Mouse (Mus musculus): ENCODE measurements around the gene Adamts17. TPM values are rescaled to one million over a fixed set of nuclear protein-coding genes. Genes with fewer than 3 reads are reported as not detected.

The Adamts17 gene
- polyA plus RNA-seq, 1 experiment from 2014 or later = 3.7 TPM

GRCm38 (mm10) chr7:67072015-67072685 is 232.6 kb downstream of the Adamts17 start:
- H3K9me3 ChIP-seq (replicated peaks) = no peaks in the 10 kb centered on the region
- H3K4me1 ChIP-seq (replicated peaks) = peaks cover 19% of the 10 kb centered on the region
- H3K4me2 ChIP-seq = no peak overlapping the region
- no peaks in the 10 kb centered on the region for H3K36me3 ChIP-seq
- WGBS = 54% methylated on average over 10 of the region's 10 CpGs
- 0 out of 2 replicates have a peak, but pooled peaks have one; percentile 29 for ATAC-seq (ENCODE audit: insufficient number of reproducible peaks, low FRiP score)
- no peak overlapping the region for H3K4me3 ChIP-seq
- H3K9ac ChIP-seq = no peak overlapping the region
- H3K27ac ChIP-seq (ENCODE audit: poor library complexity, severe bottlenecking) = peak overlapping the region; percentile 56
- H3K27me3 ChIP-seq (replicated peaks) = no peaks in the 10 kb centered on the region

GRCm38 (mm10) chr7:67082751-67083150 is 243.2 kb downstream of the Adamts17 start:
- Histone ChIP-seq H3K27me3 (replicated peaks) (no peaks in the 10 kb centered on the region), H3K4me3 (no peak overlapping the region), H3K27ac (ENCODE audit: poor library complexity, severe bottlenecking) (no peak overlapping the region), H3K4me2 (no peak overlapping the region), H3K36me3 (no peaks in the 10 kb centered on the region), H3K9ac (no peak overlapping the region), H3K9me3 (replicated peaks) (no peaks in the 10 kb centered on the region; the same call in 1 of the 2 replicates), H3K4me1 (replicated peaks) (no peaks in the 10 kb centered on the region)
- WGBS = 88% methylated on average over 10 of the region's 10 CpGs
- no peak for ATAC-seq (ENCODE audit: insufficient number of reproducible peaks, low FRiP score)

- no peak overlapping the region for H3K4me3 ChIP-seq
- no peaks in the 10 kb centered on the region for H3K27me3 ChIP-seq (replicated peaks)
- no peak overlapping the region for H3K4me2 ChIP-seq
- no peak overlapping the region for H3K27ac ChIP-seq (ENCODE audit: poor library complexity, severe bottlenecking)
- ATAC-seq (ENCODE audit: insufficient number of reproducible peaks, low FRiP score) = no peak
- WGBS = 61% methylated on average over 6 of the region's 6 CpGs
- H3K4me1 ChIP-seq (replicated peaks) = no peaks in the 10 kb centered on the region
- no peaks in the 10 kb centered on the region; the same call in 1 of the 2 replicates for H3K9me3 ChIP-seq (replicated peaks)
- no peak overlapping the region for H3K9ac ChIP-seq
- no peaks in the 10 kb centered on the region for H3K36me3 ChIP-seq
These were observed 248.2 kb downstream of the Adamts17 start for GRCm38 (mm10) chr7:67087759-67088158.

DNA sequence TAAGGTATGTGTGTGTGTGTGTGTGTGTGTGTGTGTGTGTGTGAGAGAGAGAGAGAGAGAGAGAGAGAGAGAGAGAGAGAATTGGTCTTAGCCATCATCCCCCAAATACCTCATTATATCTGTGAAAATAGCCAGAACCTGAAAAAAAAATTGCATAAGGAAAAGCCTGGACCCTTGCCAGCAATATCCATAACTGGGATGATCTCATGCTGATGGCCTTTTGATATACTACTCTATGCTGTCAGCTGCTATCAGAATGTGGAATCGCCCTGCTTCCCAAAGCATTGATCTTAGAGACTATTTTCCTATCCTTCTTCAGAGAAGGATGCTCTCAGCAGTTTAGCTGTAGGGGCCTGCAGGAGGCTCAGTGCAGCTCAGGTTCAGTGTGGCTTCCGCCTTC is 257.6 kb downstream of the Adamts17 start:
- no peaks in the 10 kb centered on the region for H3K9me3 ChIP-seq (replicated peaks)
- no peak overlapping the region for H3K27ac ChIP-seq (ENCODE audit: poor library complexity, severe bottlenecking)
- H3K36me3 ChIP-seq = no peaks in the 10 kb centered on the region
- no peak overlapping the region for H3K4me3 ChIP-seq
- H3K4me2 ChIP-seq = no peak overlapping the region
- ATAC-seq (ENCODE audit: insufficient number of reproducible peaks, low FRiP score) = no peak
- H3K27me3 ChIP-seq (replicated peaks) = no peaks in the 10 kb centered on the region
- 78% methylated on average over 2 of the region's 2 CpGs for WGBS
- H3K4me1 ChIP-seq (replicated peaks) = 0 out of 2 replicates have a peak, but pooled peaks cover 4% of the 10 kb centered on the region
- H3K9ac ChIP-seq = no peak overlapping the region

GRCm38 (mm10) chr7:67101418-67101973 is 262.0 kb downstream of the Adamts17 start:
- H3K9ac ChIP-seq = no peak overlapping the region
- no peak for ATAC-seq (ENCODE audit: insufficient number of reproducible peaks, low FRiP score)
- H3K4me2 ChIP-seq = no peak overlapping the region
- no peaks in the 10 kb centered on the region for H3K9me3 ChIP-seq (replicated peaks)
- no peaks in the 10 kb centered on the region for H3K36me3 ChIP-seq
- no peak overlapping the region for H3K4me3 ChIP-seq
- 0 out of 2 replicates have a peak, but pooled peaks cover 6% of the 10 kb centered on the region for H3K4me1 ChIP-seq (replicated peaks)
- H3K27me3 ChIP-seq (replicated peaks) = no peaks in the 10 kb centered on the region
- H3K27ac ChIP-seq (ENCODE audit: poor library complexity, severe bottlenecking) = no peak overlapping the region
- WGBS = 79% methylated on average over 3 of the region's 3 CpGs

DNA sequence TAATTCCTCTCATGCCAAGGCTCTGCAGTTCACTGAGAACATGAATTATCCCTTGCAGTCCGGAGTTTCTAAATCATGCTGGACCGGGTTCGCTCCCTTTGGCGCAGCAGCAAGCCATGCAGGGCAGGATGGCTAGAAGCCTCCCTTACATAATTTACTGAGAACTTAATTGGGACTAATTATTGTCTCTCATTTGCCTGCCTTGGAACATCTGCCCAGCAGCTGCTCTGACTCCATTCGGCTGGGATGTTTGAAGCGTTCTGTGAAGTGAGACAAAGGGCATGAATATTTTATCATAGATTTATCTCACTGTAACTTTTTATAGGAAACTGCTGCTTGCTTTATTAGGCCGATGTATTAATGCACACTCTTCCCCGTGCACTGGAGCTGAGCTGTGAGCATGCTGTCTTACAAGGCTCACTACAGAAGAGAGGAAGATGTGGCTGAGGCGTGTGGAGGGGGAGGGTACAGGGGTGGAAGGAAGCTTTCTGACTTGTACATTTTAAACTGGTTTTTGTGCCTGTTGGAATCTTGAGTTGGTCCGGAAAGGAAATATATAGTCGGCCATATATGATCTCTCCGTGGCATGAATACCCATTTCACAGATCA is 271.1 kb downstream of the Adamts17 start:
- H3K36me3 ChIP-seq = no peaks in the 10 kb centered on the region
- no peak overlapping the region for H3K9ac ChIP-seq
- no peak overlapping the region for H3K27ac ChIP-seq (ENCODE audit: poor library complexity, severe bottlenecking)
- no peak overlapping the region for H3K4me3 ChIP-seq
- no peak for ATAC-seq (ENCODE audit: insufficient number of reproducible peaks, low FRiP score)
- H3K9me3 ChIP-seq (replicated peaks) = no peaks in the 10 kb centered on the region
- WGBS = 86% methylated on average over 12 of the region's 12 CpGs
- no peak overlapping the region for H3K4me2 ChIP-seq
- no peaks in the 10 kb centered on the region for H3K27me3 ChIP-seq (replicated peaks)
- peaks cover 8% of the 10 kb centered on the region; the same call in 1 of the 2 replicates for H3K4me1 ChIP-seq (replicated peaks)

DNA sequence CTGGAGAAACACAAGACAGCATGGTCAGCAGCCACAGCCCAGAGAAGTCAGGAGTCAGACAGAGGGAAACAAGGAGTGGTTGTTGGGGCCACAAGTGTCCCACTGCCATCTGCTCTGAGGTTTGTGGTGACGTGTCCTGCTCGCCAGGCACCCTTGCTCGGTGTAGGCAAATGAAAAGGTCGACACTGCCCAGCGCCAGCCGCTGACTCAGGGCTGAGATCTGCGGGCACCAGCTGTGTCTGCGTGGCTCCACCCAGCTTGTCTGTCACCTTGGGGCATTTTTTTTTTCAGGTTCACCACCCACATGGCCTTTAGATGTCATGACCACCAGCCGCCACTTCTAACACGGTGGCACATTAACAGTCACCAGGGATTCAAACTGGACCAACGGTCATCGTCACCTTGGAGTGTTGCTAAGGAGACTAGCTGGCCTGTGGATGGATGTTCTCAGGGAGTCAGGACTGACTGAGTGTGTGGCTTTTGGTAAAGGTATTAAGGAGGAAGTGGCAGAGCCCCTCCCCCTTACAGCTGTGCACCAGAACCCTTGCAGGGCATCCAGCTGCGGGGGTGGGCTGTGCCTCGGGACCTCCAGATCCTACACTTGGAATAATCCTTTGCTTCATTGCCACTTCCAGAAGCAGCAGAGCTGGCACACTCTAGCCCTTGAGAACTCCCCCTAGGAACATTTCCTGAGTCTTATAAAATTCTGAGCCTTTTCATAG is 273.1 kb downstream of the Adamts17 start:
- Histone ChIP-seq H3K27me3 (replicated peaks) (no peaks in the 10 kb centered on the region), H3K36me3 (no peaks in the 10 kb centered on the region), H3K9me3 (replicated peaks) (no peaks in the 10 kb centered on the region), H3K27ac (ENCODE audit: poor library complexity, severe bottlenecking) (no peak overlapping the region), H3K4me1 (replicated peaks) (peaks cover 15% of the 10 kb centered on the region), H3K4me3 (no peak overlapping the region), H3K4me2 (no peak overlapping the region), H3K9ac (no peak overlapping the region)
- ATAC-seq (ENCODE audit: insufficient number of reproducible peaks, low FRiP score) = no peak
- 58% methylated on average over 14 of the region's 14 CpGs for WGBS

GRCm38 (mm10) chr7:67114056-67114455 is 274.5 kb downstream of the Adamts17 start:
- no peak overlapping the region for H3K9ac ChIP-seq
- peaks cover 15% of the 10 kb centered on the region for H3K4me1 ChIP-seq (replicated peaks)
- 90% methylated on average over 3 of the region's 3 CpGs for WGBS
- H3K36me3 ChIP-seq = no peaks in the 10 kb centered on the region
- no peak overlapping the region for H3K4me3 ChIP-seq
- no peak for ATAC-seq (ENCODE audit: insufficient number of reproducible peaks, low FRiP score)
- no peaks in the 10 kb centered on the region for H3K9me3 ChIP-seq (replicated peaks)
- no peak overlapping the region for H3K27ac ChIP-seq (ENCODE audit: poor library complexity, severe bottlenecking)
- no peaks in the 10 kb centered on the region for H3K27me3 ChIP-seq (replicated peaks)
- H3K4me2 ChIP-seq = no peak overlapping the region

DNA sequence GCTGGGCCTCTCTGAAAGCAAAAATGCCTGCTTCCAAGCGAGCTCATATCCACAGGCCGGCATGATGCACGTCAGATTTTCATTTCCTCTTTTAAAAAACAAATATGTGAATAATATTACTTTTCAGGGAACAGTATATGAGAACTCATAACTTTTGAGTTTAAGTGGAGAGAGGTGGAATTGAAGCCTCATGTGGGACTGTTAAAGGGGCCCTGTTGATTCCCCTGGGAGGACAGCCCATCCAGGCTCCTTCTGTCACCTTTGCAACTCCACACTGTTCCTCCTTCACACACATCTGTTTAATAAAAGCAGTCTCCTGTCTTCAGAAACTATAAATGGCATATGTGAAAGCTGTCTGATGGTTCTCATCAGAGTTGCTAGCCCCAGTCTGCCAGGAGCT is 275.5 kb downstream of the Adamts17 start:
- H3K4me2 ChIP-seq = no peak overlapping the region
- H3K4me3 ChIP-seq = no peak overlapping the region
- peaks cover 15% of the 10 kb centered on the region for H3K4me1 ChIP-seq (replicated peaks)
- WGBS = 85% methylated on average over 3 of the region's 3 CpGs
- no peaks in the 10 kb centered on the region for H3K27me3 ChIP-seq (replicated peaks)
- ATAC-seq (ENCODE audit: insufficient number of reproducible peaks, low FRiP score) = no peak
- H3K27ac ChIP-seq (ENCODE audit: poor library complexity, severe bottlenecking) = no peak overlapping the region
- H3K36me3 ChIP-seq = no peaks in the 10 kb centered on the region
- no peaks in the 10 kb centered on the region for H3K9me3 ChIP-seq (replicated peaks)
- no peak overlapping the region for H3K9ac ChIP-seq

- no peak overlapping the region for H3K9ac ChIP-seq
- ATAC-seq (ENCODE audit: insufficient number of reproducible peaks, low FRiP score) = no peak
- H3K4me2 ChIP-seq = no peak overlapping the region
- peaks cover 20% of the 10 kb centered on the region for H3K4me1 ChIP-seq (replicated peaks)
- H3K4me3 ChIP-seq = no peak overlapping the region
- no peak overlapping the region for H3K27ac ChIP-seq (ENCODE audit: poor library complexity, severe bottlenecking)
- H3K9me3 ChIP-seq (replicated peaks) = no peaks in the 10 kb centered on the region
- no peaks in the 10 kb centered on the region for H3K36me3 ChIP-seq
- 20% methylated on average over 2 of the region's 2 CpGs for WGBS
- H3K27me3 ChIP-seq (replicated peaks) = 0 out of 2 replicates have a peak, but pooled peaks cover 6% of the 10 kb centered on the region
These were observed 295.6 kb downstream of the Adamts17 start for GRCm38 (mm10) chr7:67135140-67135539.
